In the genomic region with DNA sequence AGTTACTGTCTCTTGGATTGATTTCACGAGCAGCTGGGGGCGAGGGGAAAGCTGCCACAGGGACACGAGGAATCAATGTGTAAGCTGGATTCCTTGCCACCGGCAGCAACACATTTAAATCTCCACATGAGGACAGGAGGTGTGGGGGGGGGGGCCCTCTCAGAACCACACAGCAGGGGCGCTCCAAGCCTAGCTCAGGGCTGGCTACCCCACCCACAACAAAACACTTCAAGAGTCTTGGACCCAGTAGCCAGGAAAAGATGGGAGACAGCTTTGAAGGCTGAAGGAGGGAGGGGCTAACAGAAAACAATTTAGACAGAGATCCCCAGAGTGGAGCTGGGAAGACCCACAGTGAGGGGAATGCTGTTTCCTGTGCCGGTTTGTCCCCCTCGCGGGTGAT, we compare ENCODE assay signal across 14 mouse cellular contexts. TPM values are rescaled to one million over a fixed set of nuclear protein-coding genes. Genes with fewer than 3 reads are reported as not detected.
A peak's percentile ranks its signal among the peaks of the same experiment; 100 is the strongest.
DNase-seq lines count a peak whose midpoint lies in the region; ATAC-seq and TF ChIP-seq lines count a peak whose summit lies in the region.
"Had no signal": no experiment of that assay in that cellular context is flagged by ENCODE, and none has a peak within 500 bp of the region (broad histone marks: within the 10 kb centered on the region; RNA-seq: fewer than 3 reads in every experiment).

No protein-coding gene starts in this region.

- WGBS in heart, embryonic 10.5 days, result 9% methylated on average over 8 of the region's 8 CpGs
- 30% methylated on average over 8 of the region's 8 CpGs for WGBS in heart, adult 2 months
- WGBS in lung, embryonic 15.5 days, result 10% methylated on average over 8 of the region's 8 CpGs
- WGBS in embryonic facial prominence, embryonic 13.5 days, result 5% methylated on average over 8 of the region's 8 CpGs
- 11% methylated on average over 8 of the region's 8 CpGs for WGBS in limb, embryonic 11.5 days

- H3K4me3 ChIP-seq in heart, embryonic 10.5 days, result peak overlapping the region; percentile 42; the same call in 1 of the 2 replicates
- no peak overlapping the region for H3K4me3 ChIP-seq in heart, adult 2 months
- H3K4me3 ChIP-seq in lung, embryonic 15.5 days, result no peak overlapping the region
- H3K4me3 ChIP-seq in embryonic facial prominence, embryonic 13.5 days, result no peak overlapping the region
- no peak overlapping the region for H3K4me3 ChIP-seq in limb, embryonic 11.5 days (ENCODE audit: low read depth, low read length)

- H3K4me2 ChIP-seq in lung, embryonic 15.5 days, result peak overlapping the region; percentile 53; the same call in 1 of the 2 replicates
- peak overlapping the region; percentile 54 for H3K4me2 ChIP-seq in embryonic facial prominence, embryonic 13.5 days
- H3K4me2 ChIP-seq in limb, embryonic 11.5 days (ENCODE audit: low read depth, severe bottlenecking), result peak overlapping the region; percentile 23; the same call in 1 of the 2 replicates

- intact Hi-C loops in heart, adult 2 months (cut with DNase I), result no loop called here

- TF ChIP-seq POLR2A in heart, adult 2 months (IDR thresholded peaks at IDR 0.05; ENCODE audit: insufficient read depth, low read depth, low read length), result no peak

- H3K27ac ChIP-seq in heart, embryonic 10.5 days, result peak overlapping the region; percentile 85
- no peak overlapping the region for H3K27ac ChIP-seq in heart, adult 2 months
- H3K27ac ChIP-seq in lung, embryonic 15.5 days, result peak overlapping the region; percentile 83
- peak overlapping the region; percentile 51; the same call in 1 of the 2 replicates for H3K27ac ChIP-seq in embryonic facial prominence, embryonic 13.5 days
- H3K27ac ChIP-seq in limb, embryonic 11.5 days (replicated peaks; ENCODE audit: low read depth, low read length), result peak overlapping the region; percentile 5; the same call in 1 of the 2 replicates
- H3K27ac ChIP-seq: macrophage had no signal

- H3K27me3 ChIP-seq in heart, embryonic 10.5 days (ENCODE audit: insufficient read depth, poor library complexity, severe bottlenecking), result no peaks in the 10 kb centered on the region
- H3K27me3 ChIP-seq in heart, adult 2 months (ENCODE audit: control insufficient read depth, insufficient read depth, low read length), result no peaks in the 10 kb centered on the region
- H3K27me3 ChIP-seq in lung, embryonic 15.5 days, result no peaks in the 10 kb centered on the region
- no peaks in the 10 kb centered on the region for H3K27me3 ChIP-seq in embryonic facial prominence, embryonic 13.5 days
- no peaks in the 10 kb centered on the region for H3K27me3 ChIP-seq in limb, embryonic 11.5 days (ENCODE audit: control insufficient read depth, insufficient read depth, low read length)

- peaks cover 6% of the 10 kb centered on the region; the same call in 1 of the 2 replicates for H3K36me3 ChIP-seq in heart, embryonic 10.5 days
- no peaks in the 10 kb centered on the region for H3K36me3 ChIP-seq in heart, adult 2 months (ENCODE audit: control insufficient read depth, insufficient read depth, low read length)
- H3K36me3 ChIP-seq in lung, embryonic 15.5 days, result no peaks in the 10 kb centered on the region
- no peaks in the 10 kb centered on the region for H3K36me3 ChIP-seq in embryonic facial prominence, embryonic 13.5 days
- no peaks in the 10 kb centered on the region; the same call in 1 of the 2 replicates for H3K36me3 ChIP-seq in limb, embryonic 11.5 days (ENCODE audit: control insufficient read depth, insufficient read depth, low read length)

- H3K9me3 ChIP-seq in heart, embryonic 10.5 days, result no peaks in the 10 kb centered on the region
- no peaks in the 10 kb centered on the region for H3K9me3 ChIP-seq in lung, embryonic 15.5 days
- no peaks in the 10 kb centered on the region for H3K9me3 ChIP-seq in embryonic facial prominence, embryonic 13.5 days
- no peaks in the 10 kb centered on the region for H3K9me3 ChIP-seq in limb, embryonic 11.5 days (ENCODE audit: control insufficient read depth, low read length)

- 0 out of 2 replicates have a peak, but pooled peaks have one; percentile 11 for ATAC-seq in lung, embryonic 15.5 days (ENCODE audit: borderline replicate concordance, extremely low read depth, low FRiP score, low TSS enrichment)
- no peak for ATAC-seq in embryonic facial prominence, embryonic 13.5 days (ENCODE audit: insufficient number of reproducible peaks, insufficient read depth, low FRiP score, low TSS enrichment, low read depth)
- ATAC-seq in limb, embryonic 11.5 days (ENCODE audit: insufficient number of reproducible peaks, low FRiP score, low TSS enrichment, low read depth), result no peak

- TF ChIP-seq EP300 in heart, adult 2 months (IDR thresholded peaks at IDR 0.05; ENCODE audit: insufficient read depth, low read depth, low read length), result no peak

- no peak overlapping the region for H3K9ac ChIP-seq in heart, adult 2 months (ENCODE audit: low read depth, low read length)
- peak overlapping the region; percentile 23; the same call in 1 of the 2 replicates for H3K9ac ChIP-seq in lung, embryonic 15.5 days
- no peak overlapping the region for H3K9ac ChIP-seq in embryonic facial prominence, embryonic 13.5 days
- H3K9ac ChIP-seq in limb, embryonic 11.5 days (ENCODE audit: low read length), result peak overlapping the region; percentile 30; the same call in 1 of the 2 replicates

- no peaks in the 10 kb centered on the region for H3K79me2 ChIP-seq in heart, adult 2 months (replicated peaks; ENCODE audit: control insufficient read depth, insufficient read depth, low read length)

- no peak for TF ChIP-seq CTCF in heart, adult 2 months (IDR thresholded peaks at IDR 0.05)

- DNase-seq in heart, embryonic 10.5 days (ENCODE audit: low spot score), result no peak
- DNase-seq in heart, adult 2 months, result no peak
- DNase-seq in lung, postnatal 36 days, result no peak
- DNase-seq in limb, embryonic 11.5 days (ENCODE audit: low spot score), result no peak
- no peak for DNase-seq in left cerebral cortex, adult 11 months (ENCODE audit: low spot score)
- DNase-seq in adrenal gland, postnatal 25 days, result no peak

- H3K4me1 ChIP-seq in heart, embryonic 10.5 days, result peaks cover 48% of the 10 kb centered on the region
- peaks cover 3% of the 10 kb centered on the region; the same call in 1 of the 2 replicates for H3K4me1 ChIP-seq in heart, adult 2 months (ENCODE audit: control insufficient read depth, insufficient read depth, low read length)
- H3K4me1 ChIP-seq in lung, embryonic 15.5 days, result peaks cover 39% of the 10 kb centered on the region
- H3K4me1 ChIP-seq in embryonic facial prominence, embryonic 13.5 days, result peaks cover 34% of the 10 kb centered on the region
- H3K4me1 ChIP-seq in limb, embryonic 11.5 days (ENCODE audit: control insufficient read depth, insufficient read depth, low read length), result peaks cover 25% of the 10 kb centered on the region

RNA-seq across cellular contexts. Expression of a gene that starts 10.4 kb away (rescaled TPM):
- 0.38 and 0.97 TPM in 2 replicates for polyA plus RNA-seq in heart, embryonic 10.5 days (2016; fragmentation: Nextera tagmentation; extraction: Ambion mirVana)
- not detected for total RNA-seq in heart, adult 2 months (2021)
- not detected in 2 replicates for polyA plus RNA-seq in heart, adult 2 months (2012; rRNA removed)
- polyA plus RNA-seq in lung, embryonic 15.5 days (2015; fragmentation: Nextera tagmentation; extraction: Ambion mirVana), result 0.23 TPM in 1 of 2 replicates, not detected in the other
- 0.59 and 0.60 TPM in 2 replicates for polyA plus RNA-seq in embryonic facial prominence, embryonic 13.5 days (2015; fragmentation: Nextera tagmentation; extraction: Ambion mirVana)
- polyA plus RNA-seq in limb, embryonic 11.5 days (2014; fragmentation: Nextera tagmentation; extraction: Ambion mirVana), result 0.37 and 0.67 TPM in 2 replicates
- not detected in 2 replicates for total RNA-seq in adrenal gland, postnatal 25 days (2021)
- total RNA-seq: common myeloid progenitor, adult 5-6 weeks; left cerebral cortex, postnatal 25 days had no signal
- polyA plus RNA-seq: frontal cortex, adult 2 months; macrophage; urinary bladder, adult 2 months had no signal

RNA-seq across cellular contexts. Expression of a gene that starts 21.2 kb away (rescaled TPM):
- polyA plus RNA-seq in heart, embryonic 10.5 days (2016; fragmentation: Nextera tagmentation; extraction: Ambion mirVana), result not detected in 2 replicates
- not detected for total RNA-seq in heart, adult 2 months (2021)
- polyA plus RNA-seq in heart, adult 2 months (2012; rRNA removed), result not detected in 2 replicates
- polyA plus RNA-seq in lung, embryonic 15.5 days (2015; fragmentation: Nextera tagmentation; extraction: Ambion mirVana), result 0.37 TPM in 1 of 2 replicates, not detected in the other
- 0.14 and 0.56 TPM in 2 replicates for polyA plus RNA-seq in embryonic facial prominence, embryonic 13.5 days (2015; fragmentation: Nextera tagmentation; extraction: Ambion mirVana)
- 0.07 and 0.08 TPM in 2 replicates for polyA plus RNA-seq in limb, embryonic 11.5 days (2014; fragmentation: Nextera tagmentation; extraction: Ambion mirVana)
- not detected in 2 replicates for total RNA-seq in adrenal gland, postnatal 25 days (2021)
- total RNA-seq: common myeloid progenitor, adult 5-6 weeks; left cerebral cortex, postnatal 25 days had no signal
- polyA plus RNA-seq: frontal cortex, adult 2 months; heart, embryonic 14.5 days; macrophage had no signal

RNA-seq across cellular contexts. Expression of a gene that starts 38.3 kb away (rescaled TPM):
- polyA plus RNA-seq in heart, embryonic 10.5 days (2016; fragmentation: Nextera tagmentation; extraction: Ambion mirVana), result 2.4 and 3.1 TPM in 2 replicates
- not detected for total RNA-seq in heart, adult 2 months (2021)
- not detected in 2 replicates for polyA plus RNA-seq in heart, adult 2 months (2012; rRNA removed)
- 1.2 TPM in 2 replicates for polyA plus RNA-seq in lung, embryonic 15.5 days (2015; fragmentation: Nextera tagmentation; extraction: Ambion mirVana)
- 0.39 and 0.46 TPM in 2 replicates for polyA plus RNA-seq in embryonic facial prominence, embryonic 13.5 days (2015; fragmentation: Nextera tagmentation; extraction: Ambion mirVana)
- 3.7 and 4.0 TPM in 2 replicates for polyA plus RNA-seq in limb, embryonic 11.5 days (2014; fragmentation: Nextera tagmentation; extraction: Ambion mirVana)
- 0.06 TPM in 1 of 2 replicates, not detected in the other for total RNA-seq in adrenal gland, postnatal 25 days (2021)
- polyA plus RNA-seq: heart, embryonic 14.5 days; macrophage had no signal

Comparison
In these comparisons a context has a peak if more than half of its experiments do, and no peak if none do; other contexts are left out.
1. H3K9ac ChIP-seq: peak in lung, embryonic 15.5 days (single experiment) and limb, embryonic 11.5 days (single experiment); none in heart, adult 2 months (single experiment) and embryonic facial prominence, embryonic 13.5 days (single experiment).
2. Peak in every context shown above with its lines, with median percentiles within 50 percentile points of each other: H3K4me2 ChIP-seq.